Mouse (Mus musculus) stomach, embryonic 15.5 days (tissue): ENCODE data around the gene L3mbtl2. TPM values are rescaled to one million over a fixed set of nuclear protein-coding genes. Genes with fewer than 3 reads are reported as not detected.
"Not testable (repeated sequence)": the region's sequence is repeated elsewhere in the genome, so short reads cannot be mapped to it uniquely, and the experiment has no call there.

ENCODE experiments used
- ATAC-seq: fragments of 200-750 bp; cut with Nextera tagmentation; 2 replicates; pipeline ENCODE4 v1.8.0; 2017; ENCODE audit warnings: low read depth, moderate number of reproducible peaks, moderate TSS enrichment; ENCODE audit not compliant: insufficient read depth, low FRiP score
- H3K27ac ChIP-seq: fragments of 300-500 bp; sonication (generic); 2 replicates; pipeline ENCODE4 v1.5.1; 2015; ENCODE audit warnings: mild to moderate bottlenecking, inconsistent platforms
- H3K27me3 ChIP-seq: fragments of 300-500 bp; sonication (generic); replicated peaks from 2 replicates; pipeline ENCODE4 v1.6.1; 2015; ENCODE audit warnings: inconsistent platforms
- H3K36me3 ChIP-seq: fragments of 300-500 bp; sonication (generic); 2 replicates; pipeline ENCODE4 v1.6.1; 2015; ENCODE audit warnings: inconsistent platforms
- H3K4me1 ChIP-seq: fragments of 300-500 bp; sonication (generic); 2 replicates; pipeline ENCODE4 v1.6.1; 2015; ENCODE audit warnings: inconsistent platforms
- H3K4me2 ChIP-seq: fragments of 300-500 bp; sonication (generic); 2 replicates; pipeline ENCODE4 v1.6.1; 2015; ENCODE audit warnings: mild to moderate bottlenecking, inconsistent platforms
- H3K4me3 ChIP-seq: fragments of 300-500 bp; sonication (generic); replicated peaks from 2 replicates; pipeline ENCODE4 v1.5.1; 2015; ENCODE audit warnings: inconsistent platforms
- H3K9ac ChIP-seq: fragments of 300-500 bp; sonication (generic); 2 replicates; pipeline ENCODE4 v1.6.1; 2015; ENCODE audit warnings: inconsistent platforms
- H3K9me3 ChIP-seq: fragments of 300-500 bp; sonication (generic); 2 replicates; pipeline ENCODE4 v1.6.1; 2016; ENCODE audit warnings: inconsistent platforms
- WGBS: fragments of 180-500 bp; shearing (Covaris S2); methylation state at CpG from one replicate; pipeline ENCODE4 v1.1.7; 2015; 5-methylcytosine and 5-hydroxymethylcytosine counted together
- polyA plus RNA-seq: library from polyadenylated mRNA; unstranded; fragments of >200 nt; fragmentation: Nextera tagmentation; extraction: Ambion mirVana; gene quantifications from 2 replicates; pipeline ENCODE4 v1.2.1, GENCODE M21; 2015

The L3mbtl2 gene
- polyA plus RNA-seq, 1 experiment from 2014 or later: 19.7 TPM

DNA sequence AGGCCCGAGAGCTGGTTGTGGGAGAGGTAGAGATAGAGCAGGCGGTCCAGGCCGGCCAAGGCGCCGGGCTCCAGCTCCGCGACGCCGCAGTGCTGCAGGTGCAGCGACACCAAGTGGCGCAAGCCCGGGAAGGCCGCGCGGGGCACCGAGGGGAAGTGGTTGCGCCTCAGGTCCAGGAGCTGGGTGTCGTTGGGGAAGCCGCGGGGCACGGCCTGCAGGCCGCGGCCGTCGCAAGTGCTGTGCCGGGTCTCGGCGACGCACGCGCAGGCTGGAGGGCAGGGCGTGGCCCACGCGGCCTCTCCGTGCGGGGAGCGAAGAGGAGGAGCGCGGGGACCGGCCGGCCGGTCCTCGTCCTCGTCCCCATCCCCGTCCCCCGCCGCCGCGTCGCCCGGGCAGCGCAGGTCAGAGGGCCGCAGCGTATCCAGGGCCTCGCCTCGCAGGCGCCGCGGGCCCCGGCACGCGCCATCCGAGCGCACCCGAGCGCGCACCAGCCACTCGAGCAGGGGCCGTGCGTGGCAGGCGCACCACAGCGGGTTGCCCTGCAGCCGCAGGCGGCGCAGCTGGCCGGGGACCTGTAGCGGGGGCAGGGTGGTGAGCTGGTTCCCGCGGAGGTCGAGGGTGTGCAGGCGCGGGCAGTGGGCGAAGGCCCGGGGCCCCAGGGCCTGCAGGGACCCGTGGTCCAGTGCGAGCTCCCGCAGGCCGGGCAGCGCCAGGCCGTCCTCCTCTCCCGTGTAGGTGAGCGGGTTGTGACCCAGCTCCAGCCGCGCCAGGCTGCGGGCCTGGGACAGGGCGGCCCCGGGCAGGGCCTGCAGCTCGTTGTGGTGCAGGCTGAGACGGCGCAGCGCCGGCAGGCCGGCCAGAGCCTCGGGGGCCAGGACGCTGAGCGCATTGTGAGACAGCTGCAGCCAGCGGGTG lies 30.5 kb downstream of the L3mbtl2 start:
- H3K9me3 ChIP-seq: no peaks in the 10 kb centered on the region
- H3K4me2 ChIP-seq: peak overlapping the region; percentile 98
- no peak overlapping the region for H3K27ac ChIP-seq
- WGBS: under 1% methylated on average over 102 of the region's 107 CpGs
- H3K4me3 ChIP-seq: peak overlapping the region; percentile 53
- H3K9ac ChIP-seq: peak overlapping the region; percentile 58
- peaks cover 20% of the 10 kb centered on the region for H3K4me1 ChIP-seq
- no peaks in the 10 kb centered on the region for H3K36me3 ChIP-seq
- ATAC-seq: peak; percentile 83
- H3K27me3 ChIP-seq: peaks cover 26% of the 10 kb centered on the region

DNA sequence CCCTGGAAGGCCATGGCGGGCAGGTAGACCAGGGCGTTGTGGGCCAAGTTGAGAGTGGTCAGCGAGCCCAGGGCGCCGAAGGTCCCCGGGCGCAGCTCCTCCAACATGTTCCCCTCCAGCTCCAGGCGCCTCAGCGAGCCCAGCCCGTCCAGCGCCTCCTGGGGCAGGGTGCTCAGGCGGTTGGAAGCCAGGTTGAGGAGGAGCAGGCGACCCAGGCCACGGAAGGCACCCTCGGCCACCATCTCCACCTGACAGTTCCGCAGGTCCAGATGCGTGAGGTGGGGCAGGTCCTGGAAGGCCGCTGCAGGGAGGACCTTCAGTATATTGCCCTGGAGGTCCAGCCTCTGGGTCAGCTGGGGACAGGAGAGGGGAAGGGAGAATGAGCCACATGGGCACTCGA lies 31.2 kb downstream of the L3mbtl2 start:
- ATAC-seq: 0 out of 2 replicates have a peak, but pooled peaks have one; percentile 2
- H3K27ac ChIP-seq: no peak overlapping the region
- H3K36me3 ChIP-seq: no peaks in the 10 kb centered on the region
- 29% methylated on average over 18 of the region's 19 CpGs for WGBS
- no peaks in the 10 kb centered on the region for H3K9me3 ChIP-seq
- peak overlapping the region; percentile 58; the same call in 1 of the 2 replicates for H3K9ac ChIP-seq
- H3K4me3 ChIP-seq: peak overlapping the region; percentile 53
- peak overlapping the region; percentile 98 for H3K4me2 ChIP-seq
- peaks cover 20% of the 10 kb centered on the region for H3K4me1 ChIP-seq
- H3K27me3 ChIP-seq: peaks cover 26% of the 10 kb centered on the region

DNA sequence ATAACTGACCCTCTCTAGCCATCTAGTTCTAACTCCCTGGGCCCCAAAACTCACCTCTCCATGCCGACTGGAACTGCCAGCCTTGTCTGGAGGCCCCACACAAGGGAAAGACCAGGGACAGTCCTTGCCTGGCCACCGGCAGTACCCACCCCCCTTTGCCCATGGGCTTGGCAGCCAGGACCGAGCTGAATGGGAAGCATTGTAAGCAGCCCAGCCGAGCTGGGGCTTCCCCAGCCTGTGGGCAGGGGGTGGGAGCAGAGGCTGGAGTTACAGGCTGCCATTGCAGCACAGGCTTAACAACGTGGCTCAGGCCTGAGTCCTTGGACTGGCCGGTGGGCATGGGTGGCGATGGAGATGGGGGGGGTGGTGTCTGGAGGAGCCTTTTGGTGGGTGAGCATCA lies 33.5 kb downstream of the L3mbtl2 start, which contains the start of gene Chadl:
TSS of gene Chadl (minus strand) at position 113 of the 400 bp plus-strand sequence.
- Histone ChIP-seq H3K36me3 (no peaks in the 10 kb centered on the region), H3K27ac (no peak within 1 kb of the TSS), H3K9me3 (no peaks in the 10 kb centered on the region), H3K9ac (no peak within 1 kb of the TSS), H3K4me1 (peaks cover 20% of the 10 kb centered on the region), H3K4me3 (no peak within 1 kb of the TSS), H3K27me3 (peaks cover 26% of the 10 kb centered on the region), H3K4me2 (0 out of 2 replicates have a peak within 1 kb of the TSS, but pooled peaks have one; percentile 13)
- ATAC-seq: no peak
- 62% methylated on average over 7 of the region's 7 CpGs for WGBS

DNA sequence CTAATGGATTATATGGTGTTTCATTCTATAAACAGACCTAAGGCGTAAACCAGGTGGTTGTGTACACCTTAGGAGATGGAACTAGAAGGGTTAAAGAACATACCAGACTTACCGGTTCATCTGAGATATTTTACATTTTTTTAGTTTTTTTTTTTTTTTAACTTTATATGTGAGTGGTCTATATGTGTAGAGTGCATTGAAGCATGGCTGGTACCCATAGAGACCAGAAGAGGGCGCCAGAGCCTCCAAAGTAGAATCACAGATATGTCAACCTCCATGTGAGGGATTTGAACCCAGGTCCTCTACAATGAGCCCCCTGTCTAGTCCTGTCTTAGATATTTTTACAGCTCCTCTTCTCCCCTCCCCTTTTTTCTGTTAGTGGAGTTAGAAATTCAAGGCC lies 34.2 kb downstream of the L3mbtl2 start:
- no peak overlapping the region for H3K9ac ChIP-seq
- H3K36me3 ChIP-seq: no peaks in the 10 kb centered on the region
- no peak for ATAC-seq
- H3K27me3 ChIP-seq: peaks cover 20% of the 10 kb centered on the region
- no peak overlapping the region for H3K4me3 ChIP-seq
- H3K4me1 ChIP-seq: peaks cover 18% of the 10 kb centered on the region
- no peak overlapping the region for H3K4me2 ChIP-seq
- no peak overlapping the region for H3K27ac ChIP-seq
- H3K9me3 ChIP-seq: no peaks in the 10 kb centered on the region
- WGBS: 43% methylated on average over 3 of the region's 3 CpGs

DNA sequence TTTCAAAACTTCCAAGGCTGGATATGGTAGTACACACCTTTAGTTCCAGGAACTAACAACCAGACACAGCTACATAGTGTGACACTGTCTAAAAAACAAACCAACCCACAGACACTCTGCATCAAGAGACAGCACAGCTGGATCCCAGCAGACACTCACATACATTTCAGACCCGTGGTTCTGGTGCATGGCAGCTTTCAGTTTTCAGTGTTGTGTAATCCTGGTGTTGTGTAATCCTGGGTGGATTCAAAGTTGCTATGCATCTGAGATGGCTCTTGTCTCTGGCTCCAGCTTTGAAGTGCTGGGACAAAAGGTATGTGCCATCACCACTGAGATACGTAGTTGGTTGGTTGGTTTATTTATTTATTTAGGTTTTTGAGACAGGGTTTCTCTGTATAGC lies 34.8 kb downstream of the L3mbtl2 start:
- H3K27me3 ChIP-seq: peaks cover 14% of the 10 kb centered on the region
- H3K4me2 ChIP-seq: no peak overlapping the region
- WGBS: 67% methylated on average over 2 of the region's 2 CpGs
- H3K9ac ChIP-seq: no peak overlapping the region
- H3K9me3 ChIP-seq: no peaks in the 10 kb centered on the region
- peaks cover 12% of the 10 kb centered on the region for H3K4me1 ChIP-seq
- no peak overlapping the region for H3K27ac ChIP-seq
- H3K36me3 ChIP-seq: no peaks in the 10 kb centered on the region
- H3K4me3 ChIP-seq: no peak overlapping the region
- ATAC-seq: no peak

DNA sequence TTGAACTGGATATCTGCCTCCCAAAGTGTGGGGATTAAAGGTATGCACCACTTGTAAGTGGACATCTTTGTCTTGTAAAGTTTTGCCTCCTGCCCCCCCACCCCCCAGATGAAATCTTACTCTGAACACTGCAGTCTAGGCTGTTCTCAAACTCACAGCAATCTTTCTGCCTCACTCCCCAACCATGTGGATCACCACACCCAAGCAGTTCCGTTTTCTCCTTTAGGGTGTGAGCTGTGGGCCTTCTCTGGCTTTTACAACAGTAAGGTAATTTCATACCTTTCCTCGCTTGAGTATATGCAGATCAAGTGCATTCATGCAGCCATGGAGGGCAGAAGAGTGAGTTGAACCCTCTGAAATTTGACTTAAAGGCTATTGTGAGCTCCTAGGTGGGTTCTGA lies 36.5 kb downstream of the L3mbtl2 start:
- Histone ChIP-seq H3K36me3 (peaks cover 9% of the 10 kb centered on the region), H3K4me3 (no peak overlapping the region), H3K4me1 (no peaks in the 10 kb centered on the region), H3K27ac (no peak overlapping the region), H3K27me3 (peaks cover 5% of the 10 kb centered on the region; the same call in 1 of the 2 replicates), H3K9ac (no peak overlapping the region), H3K9me3 (no peaks in the 10 kb centered on the region), H3K4me2 (no peak overlapping the region)
- ATAC-seq: no peak
- 53% methylated on average over 2 of the region's 2 CpGs for WGBS

DNA sequence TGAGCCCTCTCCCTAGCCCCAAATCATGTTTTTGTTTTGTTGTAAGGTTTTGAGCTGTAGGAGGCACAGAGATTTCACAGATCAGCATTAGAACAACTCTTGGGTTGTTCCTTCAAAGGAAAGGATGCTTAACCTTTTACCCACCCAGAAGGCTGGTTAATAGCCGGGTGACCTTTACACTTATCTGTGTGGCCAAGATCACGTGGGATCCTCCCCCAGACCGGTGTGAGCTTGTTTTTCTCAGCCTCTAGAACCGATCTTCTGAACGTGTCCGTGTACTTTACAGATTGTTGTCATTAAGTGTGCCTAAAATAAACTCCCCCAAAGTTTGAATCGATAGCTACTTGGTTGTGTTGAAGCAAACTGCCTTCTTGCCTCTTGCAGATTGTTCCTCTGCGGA lies 36.9 kb downstream of the L3mbtl2 start:
- no peak overlapping the region for H3K27ac ChIP-seq
- peaks cover 14% of the 10 kb centered on the region for H3K36me3 ChIP-seq
- 0 out of 2 replicates have a peak, but pooled peaks cover 4% of the 10 kb centered on the region for H3K27me3 ChIP-seq
- no peak overlapping the region for H3K4me2 ChIP-seq
- no peaks in the 10 kb centered on the region for H3K4me1 ChIP-seq
- H3K4me3 ChIP-seq: no peak overlapping the region
- H3K9me3 ChIP-seq: no peaks in the 10 kb centered on the region
- no peak for ATAC-seq
- WGBS: 58% methylated on average over 8 of the region's 8 CpGs
- H3K9ac ChIP-seq: no peak overlapping the region

DNA sequence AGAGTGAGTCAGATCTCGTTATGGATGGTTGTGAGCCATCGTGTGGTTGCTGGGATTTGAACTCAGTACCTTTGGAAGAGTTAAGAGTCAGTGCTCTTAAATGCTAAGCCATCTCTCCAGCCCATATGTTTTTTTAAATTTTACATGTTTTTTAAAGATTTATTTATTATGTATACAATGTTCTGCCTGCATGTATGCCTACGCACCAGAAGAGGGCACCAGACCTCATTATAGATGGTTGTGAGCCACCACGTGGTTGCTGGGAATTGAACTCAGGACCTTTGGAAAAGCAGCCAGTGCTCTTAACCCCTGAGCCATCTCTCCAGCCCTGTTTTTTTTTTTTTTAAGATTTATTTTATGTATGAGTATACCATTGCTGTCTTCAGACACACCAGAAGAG lies 37.7 kb downstream of the L3mbtl2 start:
- 75% methylated on average over 4 of the region's 4 CpGs for WGBS
- H3K27me3 ChIP-seq, H3K4me2 ChIP-seq, H3K4me1 ChIP-seq, H3K9ac ChIP-seq, ATAC-seq, H3K4me3 ChIP-seq, H3K9me3 ChIP-seq, H3K27ac ChIP-seq: not testable (repeated sequence)
- peaks cover 21% of the 10 kb centered on the region for H3K36me3 ChIP-seq

DNA sequence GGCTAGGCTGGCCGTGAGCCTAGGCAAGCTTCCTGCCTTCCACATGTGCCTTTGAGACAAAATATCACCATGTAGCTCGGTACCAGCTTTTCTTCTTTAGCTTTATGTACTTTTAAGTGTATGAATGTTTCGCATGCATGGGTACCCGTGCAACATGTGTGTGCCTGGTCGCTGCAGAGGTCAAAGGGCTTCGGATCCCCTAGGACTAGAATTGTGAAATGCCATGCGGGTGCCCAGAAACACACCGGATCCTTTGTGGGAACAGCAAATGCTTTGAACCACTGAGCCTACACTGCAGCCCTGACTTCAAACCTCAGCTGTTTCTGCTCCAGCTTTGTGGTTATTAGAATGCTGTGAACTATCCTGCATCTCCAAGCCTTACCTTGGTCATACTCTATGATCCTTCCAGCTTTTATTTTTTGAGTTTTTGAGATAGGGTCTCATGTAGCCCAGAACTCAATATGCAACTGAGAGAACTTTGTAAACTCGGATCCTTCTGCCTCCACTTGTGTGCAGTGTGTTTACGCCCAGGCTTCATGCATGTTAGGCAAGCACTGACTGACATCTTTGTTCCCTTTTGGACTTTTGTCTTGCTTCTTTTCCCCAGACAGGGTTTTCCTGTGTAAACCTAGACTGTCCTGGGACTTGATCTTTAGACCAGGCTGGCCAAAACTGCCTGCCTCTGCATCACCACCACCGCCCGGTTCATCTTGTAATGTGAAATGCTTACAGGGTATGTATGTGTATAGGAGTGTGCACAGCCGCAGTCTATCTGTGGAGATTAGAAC lies 38.8 kb downstream of the L3mbtl2 start:
- no peaks in the 10 kb centered on the region for H3K27me3 ChIP-seq
- H3K9me3 ChIP-seq: no peaks in the 10 kb centered on the region
- H3K4me3 ChIP-seq: no peak overlapping the region
- H3K4me1 ChIP-seq: no peaks in the 10 kb centered on the region
- WGBS: 87% methylated on average over 13 of the region's 13 CpGs
- H3K27ac ChIP-seq: no peak overlapping the region
- H3K4me2 ChIP-seq: no peak overlapping the region
- H3K36me3 ChIP-seq: peaks cover 25% of the 10 kb centered on the region
- ATAC-seq: no peak
- H3K9ac ChIP-seq: no peak overlapping the region

DNA sequence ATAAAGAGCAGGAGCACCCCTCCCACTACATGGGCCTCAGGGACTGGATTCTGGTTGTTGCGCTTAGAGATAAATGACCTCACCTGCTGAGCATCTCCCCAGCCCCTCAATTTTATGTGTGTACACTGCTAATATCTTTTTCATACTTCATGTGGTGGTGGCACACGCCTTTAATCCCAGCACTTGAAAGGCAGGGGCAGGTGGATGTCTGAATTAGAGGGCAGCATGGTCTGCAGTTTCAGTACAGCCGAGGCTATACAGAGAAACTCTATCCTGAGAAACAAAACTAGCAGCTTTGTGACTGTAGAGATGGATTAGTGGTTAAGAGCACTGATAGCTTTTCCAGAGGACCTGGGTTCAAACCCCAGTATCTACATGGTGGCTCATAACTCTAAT lies 39.4 kb downstream of the L3mbtl2 start:
- Histone ChIP-seq H3K9ac (no peak overlapping the region), H3K36me3 (peaks cover 28% of the 10 kb centered on the region)
- WGBS: 78% methylated on average over 3 of the region's 3 CpGs

DNA sequence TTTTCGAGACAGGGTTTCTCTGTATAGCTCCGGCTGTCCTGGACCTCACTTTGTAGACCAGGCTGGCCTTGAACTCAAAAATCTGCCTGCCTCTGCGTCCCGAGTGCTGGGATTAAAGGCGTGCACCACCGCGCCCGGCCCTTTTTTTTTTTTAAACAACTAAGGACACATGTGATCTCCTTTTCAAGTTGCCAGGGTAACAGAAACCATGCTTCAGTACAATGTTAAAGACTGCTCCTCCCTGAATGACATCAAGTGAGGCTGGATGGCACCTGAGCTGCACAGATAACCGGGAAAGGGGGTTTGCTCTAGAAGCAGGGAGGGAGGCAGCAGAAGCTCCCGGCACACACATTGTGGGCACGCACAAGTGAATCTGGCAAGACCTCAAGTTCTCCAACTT lies 45.3 kb downstream of the L3mbtl2 start:
- peaks cover 77% of the 10 kb centered on the region for H3K36me3 ChIP-seq
- H3K4me3 ChIP-seq: no peak overlapping the region
- WGBS: 89% methylated on average over 11 of the region's 11 CpGs
- H3K4me2 ChIP-seq: no peak overlapping the region
- ATAC-seq: no peak
- H3K9me3 ChIP-seq: no peaks in the 10 kb centered on the region
- no peaks in the 10 kb centered on the region for H3K27me3 ChIP-seq
- no peak overlapping the region for H3K27ac ChIP-seq
- no peaks in the 10 kb centered on the region for H3K4me1 ChIP-seq
- no peak overlapping the region for H3K9ac ChIP-seq

More for the DNA sequence above, 39.4 kb downstream of the L3mbtl2 start:
- no peak for ATAC-seq
- no peaks in the 10 kb centered on the region for H3K9me3 ChIP-seq
- no peak overlapping the region for H3K4me2 ChIP-seq
- no peaks in the 10 kb centered on the region for H3K27me3 ChIP-seq
- no peak overlapping the region for H3K27ac ChIP-seq
- no peak overlapping the region for H3K4me3 ChIP-seq
- no peaks in the 10 kb centered on the region for H3K4me1 ChIP-seq

DNA sequence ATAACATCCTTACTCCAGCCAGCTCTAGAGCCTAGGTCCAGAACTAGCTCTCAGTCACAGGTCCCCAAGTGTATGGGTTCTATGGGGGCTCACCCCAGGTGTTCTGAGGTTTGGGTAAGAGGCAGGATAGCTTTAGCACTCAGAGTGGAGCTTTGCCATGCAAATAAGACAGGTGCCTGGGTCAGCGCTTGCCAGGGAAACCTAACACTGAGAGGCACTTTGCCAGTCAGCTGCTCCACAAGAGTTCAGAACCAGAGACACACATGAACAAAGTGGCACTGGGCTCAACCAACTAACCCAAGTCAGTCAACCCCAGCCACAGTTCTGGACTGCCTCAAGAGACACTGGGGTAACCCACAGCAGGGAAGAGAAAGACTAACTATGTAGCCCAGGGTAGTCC lies 46.0 kb downstream of the L3mbtl2 start:
- WGBS: 89% methylated on average over 1 of the region's 1 CpGs
- Histone ChIP-seq H3K9me3 (no peaks in the 10 kb centered on the region), H3K4me1 (no peaks in the 10 kb centered on the region), H3K4me3 (no peak overlapping the region), H3K27ac (no peak overlapping the region), H3K36me3 (peaks cover 74% of the 10 kb centered on the region), H3K27me3 (no peaks in the 10 kb centered on the region), H3K9ac (no peak overlapping the region), H3K4me2 (no peak overlapping the region)
- no peak for ATAC-seq
